Mouse (Mus musculus) embryonic fibroblast, embryonic 13.5 days (primary cell): ENCODE measurements around the gene Marc1.

ENCODE experiments used
- CTCF ChIP-seq: IDR thresholded peaks from 2 replicates; pipeline ENCODE4 v1.5.1; 2011; ENCODE audit warnings: mild to moderate bottlenecking, control low read depth, low read length, moderate library complexity, borderline replicate concordance; ENCODE audit not compliant: insufficient read depth
- POLR2A ChIP-seq: IDR thresholded peaks from 2 replicates; pipeline ENCODE4 v1.6.1; 2011; ENCODE audit warnings: low read depth, mild to moderate bottlenecking, control low read depth, low read length, moderate library complexity

DNA sequence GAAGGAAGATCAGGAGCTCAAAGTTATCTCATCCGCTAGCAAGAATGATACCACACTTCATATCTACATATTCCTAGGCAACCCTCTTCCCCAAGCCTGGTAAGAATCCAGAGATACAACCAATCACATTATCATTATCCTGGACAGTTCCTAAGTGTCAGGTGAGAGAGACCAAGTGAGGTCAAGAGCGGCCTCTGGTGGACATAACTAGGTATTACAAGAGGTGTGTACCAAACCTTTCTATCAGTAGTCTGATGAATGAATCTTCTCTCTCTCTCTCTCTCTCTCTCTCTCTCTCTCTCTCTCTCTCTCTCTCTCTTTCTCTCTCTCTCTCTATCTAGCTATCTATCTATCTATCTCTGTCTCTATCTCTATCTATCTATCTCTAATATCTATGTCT is 20.0 kb downstream of the Marc1 start:
- TF ChIP-seq CTCF (peak; percentile 17; the same call in 1 of the 2 replicates), POLR2A (no peak)
